Mouse (Mus musculus): Measurements from ENCODE around the gene Unc79. TPM values are rescaled to one million over a fixed set of nuclear protein-coding genes. Genes with fewer than 3 reads are reported as not detected.

Unc79 gene
- polyA plus RNA-seq, 1 experiment from 2014 or later, result 2.1 TPM

- no peak overlapping the region for H3K9ac ChIP-seq (ENCODE audit: low read length)
- no peak; the same call in 1 of the 2 replicates for ATAC-seq (replicated peaks; ENCODE audit: low FRiP score)
- DNase-seq (ENCODE audit: low spot score), result no peak
- no peak overlapping the region for H3K4me3 ChIP-seq (ENCODE audit: low read depth, low read length)
- H3K4me1 ChIP-seq (replicated peaks; ENCODE audit: control insufficient read depth, insufficient read depth, low read length), result no peaks in the 10 kb centered on the region; the same call in 1 of the 2 replicates
- no peak overlapping the region for H3K27ac ChIP-seq (ENCODE audit: low read depth, low read length)
- H3K4me2 ChIP-seq (ENCODE audit: low read depth, low read length, severe bottlenecking), result no peak overlapping the region
- WGBS, result 55% methylated on average over 5 of the region's 5 CpGs
- H3K36me3 ChIP-seq (ENCODE audit: control insufficient read depth, insufficient read depth, low read length), result no peaks in the 10 kb centered on the region
- H3K9me3 ChIP-seq (ENCODE audit: control insufficient read depth, low read length), result no peaks in the 10 kb centered on the region
- H3K27me3 ChIP-seq (ENCODE audit: control insufficient read depth, insufficient read depth, low read length), result no peaks in the 10 kb centered on the region
Measured at GRCm38 (mm10) chr12:103211078-103211477, 262.4 kb downstream of the Unc79 start.

DNA sequence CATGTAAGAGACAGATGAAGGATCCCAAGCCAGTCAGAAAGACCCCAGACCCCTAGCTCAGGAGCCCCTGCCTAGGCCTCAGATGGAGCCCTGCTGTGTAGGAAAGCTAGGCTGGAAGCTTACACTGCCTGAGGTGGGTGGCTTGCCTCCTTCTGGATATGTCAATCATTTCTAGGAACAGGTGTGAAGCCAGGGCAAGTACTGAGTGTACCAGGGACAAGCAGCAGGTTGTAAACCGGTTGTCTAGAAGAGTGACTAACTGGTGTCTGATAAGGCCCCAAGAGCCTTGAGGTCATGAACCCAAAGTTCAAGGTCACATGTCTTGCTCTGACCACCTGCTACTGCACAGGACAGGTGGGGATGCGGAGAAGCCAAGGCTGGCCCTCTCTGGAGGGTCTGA lies 264.9 kb downstream of the Unc79 start:
- H3K9ac ChIP-seq (ENCODE audit: low read length), result no peak overlapping the region
- no peak overlapping the region for H3K27ac ChIP-seq (ENCODE audit: low read depth, low read length)
- H3K4me2 ChIP-seq (ENCODE audit: low read depth, low read length, severe bottlenecking), result no peak overlapping the region
- DNase-seq (ENCODE audit: low spot score), result no peak
- H3K36me3 ChIP-seq (ENCODE audit: control insufficient read depth, insufficient read depth, low read length), result no peaks in the 10 kb centered on the region
- H3K4me3 ChIP-seq (ENCODE audit: low read depth, low read length), result no peak overlapping the region
- no peaks in the 10 kb centered on the region; the same call in 1 of the 2 replicates for H3K4me1 ChIP-seq (replicated peaks; ENCODE audit: control insufficient read depth, insufficient read depth, low read length)
- H3K27me3 ChIP-seq (ENCODE audit: control insufficient read depth, insufficient read depth, low read length), result no peaks in the 10 kb centered on the region
- no peak for ATAC-seq (replicated peaks; ENCODE audit: low FRiP score)
- H3K9me3 ChIP-seq (ENCODE audit: control insufficient read depth, low read length), result no peaks in the 10 kb centered on the region
- whole genome bisulfite sequencing, result 95% methylated on average over 2 of the region's 2 CpGs

DNA sequence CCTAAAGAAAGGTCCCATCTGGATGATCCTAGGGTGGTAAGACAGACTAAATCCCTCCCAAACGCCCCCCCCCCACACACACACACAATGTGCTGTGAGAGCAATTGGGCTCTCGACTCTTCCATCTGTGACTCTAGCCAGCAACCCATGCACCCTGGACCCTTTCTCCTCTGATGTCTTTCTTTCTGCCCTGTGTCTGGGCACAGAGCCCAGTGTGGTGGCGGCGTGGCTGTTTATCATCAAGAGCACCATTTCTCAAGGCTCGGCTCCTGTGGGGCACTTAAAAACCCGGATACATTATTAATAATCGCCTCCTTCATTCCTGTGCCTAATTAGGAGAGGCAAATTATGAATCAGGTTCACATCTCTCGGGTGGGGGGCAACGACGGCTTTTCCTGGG lies 265.6 kb downstream of the Unc79 start:
- H3K27ac ChIP-seq (ENCODE audit: low read depth, low read length), result no peak overlapping the region
- H3K4me1 ChIP-seq (replicated peaks; ENCODE audit: control insufficient read depth, insufficient read depth, low read length), result no peaks in the 10 kb centered on the region; the same call in 1 of the 2 replicates
- no peak overlapping the region for H3K4me2 ChIP-seq (ENCODE audit: low read depth, low read length, severe bottlenecking)
- no peak overlapping the region for H3K4me3 ChIP-seq (ENCODE audit: low read depth, low read length)
- H3K27me3 ChIP-seq (ENCODE audit: control insufficient read depth, insufficient read depth, low read length), result no peaks in the 10 kb centered on the region
- no peaks in the 10 kb centered on the region for H3K36me3 ChIP-seq (ENCODE audit: control insufficient read depth, insufficient read depth, low read length)
- DNase-seq (ENCODE audit: low spot score) (no peak), ATAC-seq (replicated peaks; ENCODE audit: low FRiP score) (no peak)
- no peak overlapping the region for H3K9ac ChIP-seq (ENCODE audit: low read length)
- 60% methylated on average over 10 of the region's 10 CpGs for WGBS
- H3K9me3 ChIP-seq (ENCODE audit: control insufficient read depth, low read length), result no peaks in the 10 kb centered on the region

DNA sequence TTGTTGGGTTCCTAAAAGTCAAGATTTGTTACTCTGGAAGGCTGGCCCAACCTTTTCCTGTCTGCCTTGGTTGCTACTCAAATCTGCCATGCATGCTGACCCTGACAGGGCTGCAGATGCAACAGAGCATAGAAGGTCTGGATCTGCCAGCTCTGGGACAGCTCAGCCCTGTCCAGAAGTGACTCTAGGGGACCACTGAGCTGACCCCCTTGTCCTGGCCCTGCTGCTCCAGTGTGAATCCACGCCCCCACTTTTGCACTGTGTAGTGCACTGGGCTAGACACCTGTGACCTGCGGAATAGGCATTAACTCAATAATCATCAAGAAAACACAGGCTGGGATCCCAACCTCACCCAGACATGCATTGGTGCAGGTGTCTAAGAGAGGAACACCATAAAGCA lies 266.1 kb downstream of the Unc79 start:
- no peaks in the 10 kb centered on the region; the same call in 1 of the 2 replicates for H3K4me1 ChIP-seq (replicated peaks; ENCODE audit: control insufficient read depth, insufficient read depth, low read length)
- H3K4me2 ChIP-seq (ENCODE audit: low read depth, low read length, severe bottlenecking), result no peak overlapping the region
- H3K9ac ChIP-seq (ENCODE audit: low read length), result no peak overlapping the region
- H3K4me3 ChIP-seq (ENCODE audit: low read depth, low read length), result no peak overlapping the region
- no peaks in the 10 kb centered on the region for H3K9me3 ChIP-seq (ENCODE audit: control insufficient read depth, low read length)
- 84% methylated on average over 2 of the region's 2 CpGs for WGBS
- DNase-seq (ENCODE audit: low spot score), result no peak
- no peak for ATAC-seq (replicated peaks; ENCODE audit: low FRiP score)
- H3K27ac ChIP-seq (ENCODE audit: low read depth, low read length), result no peak overlapping the region
- no peaks in the 10 kb centered on the region for H3K36me3 ChIP-seq (ENCODE audit: control insufficient read depth, insufficient read depth, low read length)
- no peaks in the 10 kb centered on the region for H3K27me3 ChIP-seq (ENCODE audit: control insufficient read depth, insufficient read depth, low read length)

DNA sequence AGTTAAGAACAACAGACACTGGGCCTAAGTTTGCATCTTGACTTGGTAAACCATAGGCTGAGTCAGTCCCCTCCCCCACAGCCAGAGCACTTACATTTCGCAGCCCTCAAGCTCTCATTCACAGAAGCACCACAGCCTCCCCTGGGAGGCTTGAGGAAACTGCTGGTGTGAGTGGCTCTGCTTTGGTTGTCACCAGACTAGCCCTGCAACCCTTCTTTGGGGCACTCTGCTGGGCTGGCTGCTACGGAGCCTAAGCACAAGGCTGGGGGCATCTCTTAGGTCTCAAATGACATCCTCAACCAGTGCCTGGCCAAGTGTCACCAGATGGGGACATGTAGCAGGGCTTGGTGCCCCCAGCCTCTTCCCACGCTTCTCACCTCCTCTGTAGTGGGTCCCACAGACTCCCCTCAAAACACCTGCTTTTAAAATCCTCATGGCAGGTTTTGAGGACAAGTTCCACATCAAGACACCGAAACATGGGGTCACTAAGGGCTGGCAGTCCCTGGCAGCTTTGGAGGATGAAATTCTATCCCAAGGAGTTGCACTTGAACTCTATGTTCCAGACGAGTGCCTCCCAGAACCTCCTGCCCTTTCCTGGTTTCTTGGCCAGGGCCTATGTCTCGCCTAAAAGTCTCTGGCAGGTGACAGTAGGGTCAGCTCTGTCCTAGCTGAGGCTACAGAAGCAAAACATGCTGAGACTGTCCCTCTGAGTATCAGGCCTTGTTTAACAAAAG lies 267.4 kb downstream of the Unc79 start:
- ATAC-seq (replicated peaks; ENCODE audit: low FRiP score), result no peak
- H3K4me1 ChIP-seq (replicated peaks; ENCODE audit: control insufficient read depth, insufficient read depth, low read length), result no peaks in the 10 kb centered on the region; the same call in 1 of the 2 replicates
- no peak overlapping the region for H3K4me2 ChIP-seq (ENCODE audit: low read depth, low read length, severe bottlenecking)
- no peak overlapping the region for H3K9ac ChIP-seq (ENCODE audit: low read length)
- H3K36me3 ChIP-seq (ENCODE audit: control insufficient read depth, insufficient read depth, low read length), result no peaks in the 10 kb centered on the region
- no peaks in the 10 kb centered on the region for H3K27me3 ChIP-seq (ENCODE audit: control insufficient read depth, insufficient read depth, low read length)
- no peak overlapping the region for H3K27ac ChIP-seq (ENCODE audit: low read depth, low read length)
- DNase-seq (ENCODE audit: low spot score), result no peak
- no peaks in the 10 kb centered on the region for H3K9me3 ChIP-seq (ENCODE audit: control insufficient read depth, low read length)
- H3K4me3 ChIP-seq (ENCODE audit: low read depth, low read length), result no peak overlapping the region
- 72% methylated on average over 6 of the region's 6 CpGs for WGBS

GRCm38 (mm10) chr12:103223671-103224070 lies 275.0 kb downstream of the Unc79 start:
- Histone ChIP-seq H3K4me2 (ENCODE audit: low read depth, low read length, severe bottlenecking) (no peak overlapping the region), H3K36me3 (ENCODE audit: control insufficient read depth, insufficient read depth, low read length) (no peaks in the 10 kb centered on the region), H3K27ac (ENCODE audit: low read depth, low read length) (no peak overlapping the region), H3K4me3 (ENCODE audit: low read depth, low read length) (no peak overlapping the region), H3K27me3 (ENCODE audit: control insufficient read depth, insufficient read depth, low read length) (no peaks in the 10 kb centered on the region), H3K4me1 (replicated peaks; ENCODE audit: control insufficient read depth, insufficient read depth, low read length) (no peaks in the 10 kb centered on the region), H3K9ac (ENCODE audit: low read length) (no peak overlapping the region), H3K9me3 (ENCODE audit: control insufficient read depth, low read length) (no peaks in the 10 kb centered on the region)
- ATAC-seq (replicated peaks; ENCODE audit: low FRiP score) (no peak), DNase-seq (ENCODE audit: low spot score) (no peak)
- WGBS, result 92% methylated on average over 9 of the region's 9 CpGs

GRCm38 (mm10) chr12:103226121-103226520 lies 277.5 kb downstream of the Unc79 start:
- H3K4me1 ChIP-seq (replicated peaks; ENCODE audit: control insufficient read depth, insufficient read depth, low read length), result no peaks in the 10 kb centered on the region
- 82% methylated on average over 4 of the region's 4 CpGs for WGBS
- H3K27me3 ChIP-seq (ENCODE audit: control insufficient read depth, insufficient read depth, low read length), result no peaks in the 10 kb centered on the region
- no peak overlapping the region for H3K27ac ChIP-seq (ENCODE audit: low read depth, low read length)
- no peak overlapping the region for H3K9ac ChIP-seq (ENCODE audit: low read length)
- H3K4me2 ChIP-seq (ENCODE audit: low read depth, low read length, severe bottlenecking), result no peak overlapping the region
- H3K36me3 ChIP-seq (ENCODE audit: control insufficient read depth, insufficient read depth, low read length), result no peaks in the 10 kb centered on the region
- H3K4me3 ChIP-seq (ENCODE audit: low read depth, low read length), result no peak overlapping the region
- H3K9me3 ChIP-seq (ENCODE audit: control insufficient read depth, low read length), result no peaks in the 10 kb centered on the region
- ATAC-seq (replicated peaks; ENCODE audit: low FRiP score) (no peak), DNase-seq (ENCODE audit: low spot score) (no peak)

DNA sequence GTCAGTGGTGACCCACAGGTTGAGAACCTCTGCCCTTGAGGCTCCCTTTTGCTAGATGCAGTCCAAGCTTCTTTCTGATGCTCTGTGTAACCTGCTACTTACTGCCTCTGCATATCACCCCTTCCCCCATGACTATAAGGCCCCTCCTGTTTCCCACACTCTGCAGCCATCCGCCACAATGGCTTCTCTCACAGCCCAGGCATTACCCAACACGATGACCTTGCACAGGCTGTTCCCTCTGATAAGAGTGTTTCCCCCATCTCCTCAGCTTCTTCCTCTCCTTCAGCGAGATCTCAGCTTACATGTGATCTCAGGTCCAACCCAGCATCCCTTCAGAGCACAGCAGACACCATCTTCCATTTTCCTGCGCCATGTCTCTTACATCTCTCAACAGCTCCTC lies 280.4 kb downstream of the Unc79 start:
- Histone ChIP-seq H3K4me1 (replicated peaks; ENCODE audit: control insufficient read depth, insufficient read depth, low read length) (no peaks in the 10 kb centered on the region), H3K9ac (ENCODE audit: low read length) (no peak overlapping the region), H3K4me2 (ENCODE audit: low read depth, low read length, severe bottlenecking) (no peak overlapping the region), H3K9me3 (ENCODE audit: control insufficient read depth, low read length) (no peaks in the 10 kb centered on the region), H3K4me3 (ENCODE audit: low read depth, low read length) (no peak overlapping the region), H3K27ac (ENCODE audit: low read depth, low read length) (no peak overlapping the region), H3K36me3 (ENCODE audit: control insufficient read depth, insufficient read depth, low read length) (no peaks in the 10 kb centered on the region), H3K27me3 (ENCODE audit: control insufficient read depth, insufficient read depth, low read length) (no peaks in the 10 kb centered on the region)
- ATAC-seq (replicated peaks; ENCODE audit: low FRiP score), result no peak
- no peak for DNase-seq (ENCODE audit: low spot score)
- WGBS, result 90% methylated on average over 4 of the region's 4 CpGs
